Mouse (Mus musculus) colon, adult 2 months (tissue): Measurements from ENCODE around the gene Abcc12. TPM values are rescaled to one million over a fixed set of nuclear protein-coding genes. Genes with fewer than 3 reads are reported as not detected.

ENCODE experiments used
- polyA plus RNA-seq: library from polyadenylated mRNA; depleted of rRNA; stranded (reverse); fragments of >200 nt; gene quantifications from 2 replicates; pipeline ENCODE4 v1.2.3, GENCODE M21; 2012; rRNA removed

Abcc12 gene
- not detected in 2 replicates for polyA plus RNA-seq

GRCm38 (mm10) chr8:86580458-86580857 is at the start of gene Abcc12:
Abcc12 (minus strand) TSS chr8:86580686.

GRCm38 (mm10) chr8:86623911-86624731 is 43.6 kb upstream of the Abcc12 start, which contains the start of gene Lonp2:
Lonp2 (plus strand) TSS chr8:86624043.

Other genes with a start within 250 kb of the Abcc12 start
- 63.2 and 87.6 TPM in 2 replicates for gene Lonp2, start 43.4 kb upstream of the Abcc12 start, polyA plus RNA-seq
- 5.3 and 8.2 TPM in 2 replicates for gene Gm10638, start 165.0 kb upstream of the Abcc12 start, polyA plus RNA-seq
- 13.0 and 13.6 TPM in 2 replicates for gene Siah1a, start 165.2 kb upstream of the Abcc12 start, polyA plus RNA-seq